Mouse (Mus musculus) megakaryocyte, embryonic 14.5 days (primary cell): ENCODE measurements at regions not wholly inside any gene's neighbourhood (a gene's known extent, or its start where the extent isn't known, plus 50 kb on each side); places are given as distances from the start of the nearest gene placed in this dataset.

Experiments used
- FLI1 ChIP-seq: IDR thresholded peaks from 2 replicates; pipeline ENCODE4 v1.6.1; 2012; ENCODE audit warnings: low read length, inconsistent platforms, mixed read lengths
- GATA1 ChIP-seq: IDR thresholded peaks from 3 replicates; pipeline ENCODE4 v1.6.1; 2012; ENCODE audit warnings: mixed read lengths, low read length, inconsistent platforms, borderline replicate concordance

- no peak for TF ChIP-seq GATA1
- no peak for TF ChIP-seq FLI1
Measured at GRCm38 (mm10) chr1:73364300-73364683, 348.6 kb upstream of the Tnp1 start.
